Mouse (Mus musculus) forebrain, embryonic 12.5 days (tissue): Measurements from ENCODE around the gene Gpc6. TPM values are rescaled to one million over a fixed set of nuclear protein-coding genes. Genes with fewer than 3 reads are reported as not detected.

Experiments
- ATAC-seq: fragments of 200-750 bp; cut with Nextera tagmentation; 2 replicates; pipeline ENCODE4 v1.8.0; 2017; ENCODE audit warnings: moderate TSS enrichment; ENCODE audit not compliant: low FRiP score
- H3K27ac ChIP-seq: fragments of 300-500 bp; sonication (generic); 2 replicates; pipeline ENCODE4 v1.5.1; 2016; ENCODE audit warnings: mild to moderate bottlenecking
- H3K27me3 ChIP-seq: fragments of 300-500 bp; sonication (generic); 2 replicates; pipeline ENCODE4 v1.6.1; 2016; ENCODE audit warnings: mild to moderate bottlenecking
- H3K36me3 ChIP-seq: fragments of 300-500 bp; sonication (generic); replicated peaks from 2 replicates; pipeline ENCODE4 v1.6.1; 2016; ENCODE audit warnings: mild to moderate bottlenecking
- H3K4me1 ChIP-seq: fragments of 300-500 bp; sonication (generic); 2 replicates; pipeline ENCODE4 v1.6.1; 2016
- H3K4me2 ChIP-seq: fragments of 300-500 bp; sonication (generic); 2 replicates; pipeline ENCODE4 v1.6.1; 2016; ENCODE audit warnings: mild to moderate bottlenecking, moderate library complexity
- H3K4me3 ChIP-seq: fragments of 300-500 bp; sonication (generic); replicated peaks from 2 replicates; pipeline ENCODE4 v1.5.1; 2016; ENCODE audit warnings: mild to moderate bottlenecking
- H3K9ac ChIP-seq: fragments of 300-500 bp; sonication (generic); 2 replicates; pipeline ENCODE4 v1.6.1; 2016; ENCODE audit warnings: mild to moderate bottlenecking
- H3K9me3 ChIP-seq: fragments of 300-500 bp; sonication (generic); 2 replicates; pipeline ENCODE4 v1.6.1; 2016
- WGBS: fragments of 180-500 bp; shearing (Covaris S2); methylation state at CpG from one replicate; pipeline ENCODE4 v1.1.7; 2016; 5-methylcytosine and 5-hydroxymethylcytosine counted together
- polyA plus RNA-seq: library from polyadenylated mRNA; unstranded; fragments of >200 nt; fragmentation: Nextera tagmentation; extraction: Ambion mirVana; gene quantifications from 2 replicates; pipeline ENCODE4 v1.2.1, GENCODE M21; 2016

Gpc6 gene
- polyA plus RNA-seq, 1 experiment from 2014 or later: 37.7 TPM

DNA sequence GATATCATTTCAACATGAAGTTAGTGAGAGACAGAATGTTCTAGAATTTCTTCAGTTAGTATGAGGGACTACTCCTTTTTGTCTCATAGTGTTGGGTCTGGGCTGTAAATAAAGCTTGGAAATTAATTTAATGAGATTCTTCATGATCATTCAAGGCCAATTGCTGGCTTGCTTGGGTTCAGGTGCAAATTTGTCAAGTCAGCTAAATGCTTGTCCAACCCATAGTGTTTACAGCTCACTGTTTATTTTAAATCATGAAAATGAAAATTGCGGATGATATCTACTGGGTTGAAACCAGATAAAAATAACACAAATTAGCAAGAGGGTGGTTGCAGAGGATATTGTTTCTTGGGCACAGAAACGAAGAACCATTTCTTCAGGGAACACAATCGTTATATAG lies 49.6 kb downstream of the Gpc6 start:
- 94% methylated on average over 3 of the region's 3 CpGs for WGBS

DNA sequence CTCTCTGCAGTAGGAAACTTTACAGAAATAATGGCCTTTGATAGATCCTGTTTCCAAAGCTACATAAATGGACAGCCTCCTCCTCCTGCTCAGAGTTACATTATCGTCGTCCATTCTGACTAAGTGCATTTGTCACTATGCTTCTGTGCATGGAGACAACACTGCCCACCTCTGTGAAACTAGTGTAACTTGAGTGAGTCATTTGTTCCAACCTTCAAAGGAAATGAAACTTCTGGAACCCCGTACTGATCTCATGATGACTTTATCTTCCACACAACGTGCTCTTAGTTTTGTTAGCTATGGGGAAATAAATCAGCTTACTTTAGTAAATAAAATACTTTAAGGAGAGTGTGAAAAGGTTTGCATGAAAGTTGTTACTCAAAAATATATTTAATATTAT lies 50.1 kb downstream of the Gpc6 start:
- ATAC-seq: no peak
- 85% methylated on average over 4 of the region's 4 CpGs for WGBS

More for the DNA sequence above, 49.6 kb downstream of the Gpc6 start:
- Histone ChIP-seq H3K4me3 (no peak overlapping the region), H3K4me2 (no peak overlapping the region), H3K27me3 (no peaks in the 10 kb centered on the region), H3K4me1 (no peaks in the 10 kb centered on the region), H3K9me3 (no peaks in the 10 kb centered on the region), H3K9ac (no peak overlapping the region), H3K36me3 (no peaks in the 10 kb centered on the region), H3K27ac (no peak overlapping the region)
- ATAC-seq: no peak

DNA sequence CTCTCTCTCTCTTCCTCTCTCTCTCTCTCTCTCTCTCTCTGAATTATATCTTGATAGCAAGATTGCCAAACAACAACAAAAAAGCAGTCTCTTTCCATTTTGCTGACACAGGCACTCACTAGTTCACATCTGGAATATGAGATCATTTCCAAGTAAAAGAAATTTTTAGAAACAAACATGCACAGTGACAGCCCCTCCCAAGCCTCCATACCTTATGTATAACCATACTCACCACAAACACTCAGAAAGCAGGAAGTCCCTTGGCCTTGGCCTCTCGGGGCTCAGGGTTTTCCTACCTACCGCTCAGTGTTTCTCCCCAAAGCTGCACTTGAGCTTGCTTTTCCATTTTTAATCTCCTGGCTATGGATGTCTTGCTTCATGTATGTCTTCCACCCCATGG lies 52.1 kb downstream of the Gpc6 start:
- no peaks in the 10 kb centered on the region for H3K4me1 ChIP-seq
- WGBS: 88% methylated on average over 2 of the region's 2 CpGs
- no peak for ATAC-seq

More for the DNA sequence above, 50.1 kb downstream of the Gpc6 start:
- Histone ChIP-seq H3K9me3 (no peaks in the 10 kb centered on the region), H3K36me3 (no peaks in the 10 kb centered on the region), H3K9ac (no peak overlapping the region), H3K4me2 (no peak overlapping the region), H3K27me3 (no peaks in the 10 kb centered on the region), H3K4me3 (no peak overlapping the region), H3K27ac (no peak overlapping the region), H3K4me1 (no peaks in the 10 kb centered on the region)

DNA sequence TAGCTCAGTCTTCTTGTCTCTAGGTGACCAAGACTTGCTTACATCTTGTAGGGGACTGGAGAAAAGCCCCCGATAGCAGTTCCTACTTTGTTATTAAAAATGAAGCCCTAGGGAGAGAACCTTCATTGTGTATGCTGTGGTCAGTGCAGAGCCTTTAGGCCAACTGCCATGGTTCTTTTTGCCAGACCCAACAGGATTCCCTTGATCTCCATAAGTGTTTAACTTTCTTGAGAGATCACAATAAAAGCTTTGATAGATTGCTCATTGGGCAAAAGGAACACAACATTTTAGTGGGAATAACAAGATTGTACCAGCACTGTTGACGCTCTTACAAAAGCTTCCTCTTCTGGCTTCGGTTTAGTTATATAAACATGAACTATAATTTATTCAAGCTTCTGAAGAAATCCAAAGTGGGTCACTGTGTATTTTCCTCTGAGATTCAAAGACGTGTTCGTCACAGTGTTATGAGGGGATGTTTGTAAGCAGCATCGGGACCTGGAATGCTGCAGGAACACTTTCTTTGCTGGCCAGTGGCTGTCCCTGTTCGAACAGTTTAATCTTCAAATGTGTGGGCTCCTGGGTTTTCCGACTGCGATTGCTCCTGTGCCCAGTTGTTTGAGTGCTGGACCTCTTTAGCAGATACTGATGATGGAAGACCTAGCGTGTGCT lies 54.7 kb downstream of the Gpc6 start:
- 86% methylated on average over 10 of the region's 10 CpGs for WGBS
- Histone ChIP-seq H3K4me2 (no peak overlapping the region), H3K27me3 (no peaks in the 10 kb centered on the region), H3K9me3 (no peaks in the 10 kb centered on the region), H3K27ac (no peak overlapping the region), H3K9ac (no peak overlapping the region), H3K4me1 (no peaks in the 10 kb centered on the region), H3K4me3 (no peak overlapping the region), H3K36me3 (no peaks in the 10 kb centered on the region)
- no peak for ATAC-seq

More for the DNA sequence above, 52.1 kb downstream of the Gpc6 start:
- H3K9ac ChIP-seq: no peak overlapping the region
- no peaks in the 10 kb centered on the region for H3K9me3 ChIP-seq
- H3K27ac ChIP-seq: no peak overlapping the region
- no peaks in the 10 kb centered on the region for H3K36me3 ChIP-seq
- no peak overlapping the region for H3K4me3 ChIP-seq
- no peak overlapping the region for H3K4me2 ChIP-seq
- H3K27me3 ChIP-seq: no peaks in the 10 kb centered on the region

GRCm38 (mm10) chr14:116981711-116982110 lies 56.6 kb downstream of the Gpc6 start:
- Histone ChIP-seq H3K27me3 (no peaks in the 10 kb centered on the region), H3K4me3 (no peak overlapping the region), H3K4me1 (no peaks in the 10 kb centered on the region), H3K36me3 (no peaks in the 10 kb centered on the region), H3K27ac (no peak overlapping the region), H3K9me3 (no peaks in the 10 kb centered on the region), H3K9ac (no peak overlapping the region), H3K4me2 (no peak overlapping the region)
- 84% methylated on average over 4 of the region's 4 CpGs for WGBS
- no peak for ATAC-seq

GRCm38 (mm10) chr14:116987341-116987740 lies 62.2 kb downstream of the Gpc6 start:
- Histone ChIP-seq H3K4me2 (no peak overlapping the region), H3K36me3 (peaks cover 12% of the 10 kb centered on the region), H3K4me1 (no peaks in the 10 kb centered on the region), H3K9me3 (0 out of 2 replicates have a peak, but pooled peaks cover 7% of the 10 kb centered on the region), H3K4me3 (no peak overlapping the region), H3K27ac (no peak overlapping the region), H3K9ac (no peak overlapping the region), H3K27me3 (no peaks in the 10 kb centered on the region)
- WGBS: 84% methylated on average over 3 of the region's 3 CpGs
- ATAC-seq: no peak

DNA sequence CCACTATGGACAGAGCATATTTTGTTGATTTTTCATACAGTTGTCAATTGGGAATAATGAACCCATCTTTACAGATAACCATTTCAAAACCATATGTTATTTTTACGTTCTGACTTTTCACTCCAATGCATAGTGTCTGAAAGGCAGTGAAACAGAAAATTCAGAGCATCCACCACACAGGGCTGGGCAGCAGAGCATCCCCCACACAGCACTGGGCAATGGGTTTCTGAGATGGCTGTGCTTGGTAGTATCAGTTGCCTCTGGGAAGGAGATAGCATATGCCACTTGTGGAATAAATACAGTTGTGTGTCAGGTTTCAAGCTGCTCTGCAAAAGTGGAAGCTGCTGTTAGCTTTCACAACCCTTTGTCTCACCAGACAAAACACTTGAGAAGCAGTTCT lies 75.3 kb downstream of the Gpc6 start:
- no peak overlapping the region for H3K4me3 ChIP-seq
- H3K4me2 ChIP-seq: no peak overlapping the region
- 80% methylated on average over 1 of the region's 1 CpGs for WGBS
- no peak overlapping the region for H3K27ac ChIP-seq
- H3K9ac ChIP-seq: no peak overlapping the region
- ATAC-seq: no peak
- H3K9me3 ChIP-seq: no peaks in the 10 kb centered on the region
- H3K36me3 ChIP-seq: no peaks in the 10 kb centered on the region
- no peaks in the 10 kb centered on the region for H3K27me3 ChIP-seq
- H3K4me1 ChIP-seq: no peaks in the 10 kb centered on the region; the same call in 1 of the 2 replicates

GRCm38 (mm10) chr14:117002313-117002712 lies 77.2 kb downstream of the Gpc6 start:
- no peak overlapping the region for H3K27ac ChIP-seq
- no peak; the same call in 1 of the 2 replicates for ATAC-seq
- no peaks in the 10 kb centered on the region; the same call in 1 of the 2 replicates for H3K4me1 ChIP-seq
- no peaks in the 10 kb centered on the region for H3K27me3 ChIP-seq
- H3K4me2 ChIP-seq: no peak overlapping the region
- no peak overlapping the region for H3K9ac ChIP-seq
- no peak overlapping the region for H3K4me3 ChIP-seq
- WGBS: 56% methylated on average over 8 of the region's 8 CpGs
- no peaks in the 10 kb centered on the region for H3K36me3 ChIP-seq
- no peaks in the 10 kb centered on the region for H3K9me3 ChIP-seq

- H3K4me2 ChIP-seq: no peak overlapping the region
- no peak for ATAC-seq
- no peaks in the 10 kb centered on the region for H3K36me3 ChIP-seq
- no peaks in the 10 kb centered on the region for H3K9me3 ChIP-seq
- H3K4me3 ChIP-seq: no peak overlapping the region
- peaks cover 4% of the 10 kb centered on the region; the same call in 1 of the 2 replicates for H3K4me1 ChIP-seq
- no peak overlapping the region for H3K27ac ChIP-seq
- H3K9ac ChIP-seq: no peak overlapping the region
- H3K27me3 ChIP-seq: no peaks in the 10 kb centered on the region
- 50% methylated on average over 3 of the region's 3 CpGs for WGBS
Observed at GRCm38 (mm10) chr14:117008781-117009180, 83.7 kb downstream of the Gpc6 start.

DNA sequence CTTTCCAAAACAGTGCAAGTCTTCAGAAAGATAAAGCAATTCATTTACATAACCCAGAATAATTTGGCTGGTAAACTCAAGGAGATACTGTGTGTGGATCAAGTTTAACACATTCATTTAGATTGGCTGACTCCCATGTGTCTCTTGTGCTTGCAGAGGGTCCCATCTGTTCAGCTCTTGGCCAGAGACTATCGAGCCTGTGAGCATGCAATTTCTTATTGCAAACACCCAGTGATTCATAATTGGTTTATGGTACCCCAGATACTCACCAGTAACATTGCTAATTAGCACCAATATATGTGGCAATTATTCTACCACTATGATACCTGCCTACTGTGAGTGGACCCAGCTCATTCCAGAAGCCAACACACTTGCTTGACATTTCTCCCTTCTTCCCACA lies 87.9 kb downstream of the Gpc6 start:
- H3K27me3 ChIP-seq: no peaks in the 10 kb centered on the region
- no peak overlapping the region for H3K4me2 ChIP-seq
- H3K9me3 ChIP-seq: no peaks in the 10 kb centered on the region
- no peak overlapping the region for H3K9ac ChIP-seq
- no peak overlapping the region for H3K27ac ChIP-seq
- H3K36me3 ChIP-seq: no peaks in the 10 kb centered on the region
- peaks cover 31% of the 10 kb centered on the region for H3K4me1 ChIP-seq
- WGBS: 73% methylated on average over 1 of the region's 1 CpGs
- ATAC-seq: peak; percentile 36; the same call in 1 of the 2 replicates
- H3K4me3 ChIP-seq: no peak overlapping the region

DNA sequence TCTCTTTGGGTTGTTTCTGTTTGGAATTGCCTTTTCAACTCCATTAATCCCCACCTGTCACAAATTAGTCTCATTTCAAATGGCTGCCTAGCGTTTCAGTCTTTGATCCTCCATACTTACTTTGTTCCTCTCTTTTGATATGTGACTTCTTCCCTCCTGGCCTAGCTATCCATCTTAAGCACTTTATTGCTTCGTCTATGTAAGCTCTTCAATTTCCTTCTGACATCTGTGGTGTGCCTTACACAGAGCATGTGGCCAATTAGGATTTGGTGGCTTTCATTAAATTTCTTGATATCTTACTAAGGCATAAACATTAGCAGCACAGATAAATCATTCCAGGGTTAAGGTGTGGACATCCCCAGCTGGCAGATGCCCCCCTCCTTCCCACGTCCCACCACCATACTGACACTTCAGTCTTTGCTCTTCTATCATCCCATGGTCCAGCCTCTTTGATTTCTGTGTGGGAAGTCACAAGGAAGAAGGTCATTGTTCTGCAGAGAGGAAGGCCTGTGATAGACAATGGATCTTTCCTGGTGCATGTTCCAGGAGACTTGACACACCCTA lies 88.5 kb downstream of the Gpc6 start:
- H3K4me2 ChIP-seq: no peak overlapping the region
- H3K9ac ChIP-seq: no peak overlapping the region
- H3K27me3 ChIP-seq: no peaks in the 10 kb centered on the region
- peaks cover 35% of the 10 kb centered on the region for H3K4me1 ChIP-seq
- H3K4me3 ChIP-seq: no peak overlapping the region
- H3K36me3 ChIP-seq: no peaks in the 10 kb centered on the region
- H3K9me3 ChIP-seq: no peaks in the 10 kb centered on the region
- 41% methylated on average over 3 of the region's 3 CpGs for WGBS
- ATAC-seq: no peak
- H3K27ac ChIP-seq: 0 out of 2 replicates have a peak overlapping the region, but pooled peaks have one; percentile 5

GRCm38 (mm10) chr14:117015333-117015922 lies 90.3 kb downstream of the Gpc6 start:
- H3K27ac ChIP-seq: no peak overlapping the region
- no peaks in the 10 kb centered on the region for H3K9me3 ChIP-seq
- WGBS: 4% methylated on average over 4 of the region's 4 CpGs
- H3K36me3 ChIP-seq: no peaks in the 10 kb centered on the region
- H3K4me1 ChIP-seq: peaks cover 42% of the 10 kb centered on the region
- no peaks in the 10 kb centered on the region for H3K27me3 ChIP-seq
- no peak overlapping the region for H3K9ac ChIP-seq
- no peak overlapping the region for H3K4me2 ChIP-seq
- H3K4me3 ChIP-seq: no peak overlapping the region
- ATAC-seq: peak; percentile 63; the same call in 1 of the 2 replicates
